Mouse (Mus musculus): ENCODE data around the gene Mrs2. TPM values are rescaled to one million over a fixed set of nuclear protein-coding genes. Genes with fewer than 3 reads are reported as not detected.

Gene Mrs2
- 20.1 and 21.1 TPM in 2 replicates for polyA plus RNA-seq (2014; fragmentation: Nextera tagmentation; extraction: Ambion mirVana)

DNA sequence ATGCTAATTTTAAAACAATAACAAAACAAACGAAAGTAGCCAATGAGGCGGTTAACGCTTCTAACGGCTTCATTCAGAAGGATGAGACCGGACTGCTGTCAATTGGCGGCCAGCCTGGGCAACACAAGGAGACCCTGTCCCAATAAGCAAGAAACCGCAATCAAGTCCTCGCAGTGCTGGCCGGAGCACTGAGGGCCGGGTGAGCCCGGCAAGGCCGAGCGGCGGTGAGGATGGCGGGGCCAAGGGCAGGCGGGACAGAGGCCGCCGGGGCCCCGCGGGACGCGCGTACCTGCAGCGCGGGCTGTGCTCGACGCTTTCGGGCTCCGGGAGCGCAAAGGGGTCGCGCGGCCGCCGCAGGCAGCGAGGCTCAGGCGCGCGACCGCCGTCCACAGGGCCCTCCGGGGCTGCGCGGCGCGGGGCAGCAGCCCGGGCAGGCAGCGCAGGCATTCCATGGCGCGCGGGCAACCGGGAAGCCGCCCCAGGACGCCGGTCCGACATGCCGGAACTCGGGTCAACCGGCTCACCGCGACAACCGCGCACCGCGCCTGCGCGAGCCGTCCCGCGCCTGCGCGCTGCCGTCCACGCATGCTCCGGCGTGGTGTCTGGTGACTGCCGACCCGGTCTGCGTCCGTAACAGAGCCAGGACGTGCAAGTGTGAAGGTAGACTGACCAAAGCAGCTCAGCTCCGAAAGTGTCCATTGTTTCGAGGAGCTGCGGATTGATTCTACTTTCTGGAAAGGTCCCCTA is at the start of gene Mrs2:
Mrs2 (minus strand) TSS at position 587 of the 747 bp plus-strand sequence.
- WGBS (ENCODE audit: insufficient replicate concordance), result under 1% methylated on average over 68 of the region's 84 CpGs
- Histone ChIP-seq H3K36me3 (ENCODE audit: control insufficient read depth, insufficient read depth, low read length) (no peaks in the 10 kb centered on the region), H3K4me3 (ENCODE audit: low read depth, low read length) (peak within 1 kb of the TSS; percentile 84), H3K27me3 (ENCODE audit: control insufficient read depth, insufficient read depth, low read length) (no peaks in the 10 kb centered on the region), H3K9me3 (replicated peaks; ENCODE audit: control insufficient read depth, low read length) (no peaks in the 10 kb centered on the region), H3K4me1 (ENCODE audit: control insufficient read depth, insufficient read depth, low read length) (peaks cover 11% of the 10 kb centered on the region), H3K9ac (ENCODE audit: low read depth, low read length) (peak within 1 kb of the TSS; percentile 83), H3K4me2 (peak within 1 kb of the TSS; percentile 83), H3K27ac (ENCODE audit: low read depth, low read length) (peak within 1 kb of the TSS; percentile 42)
- ATAC-seq (replicated peaks; ENCODE audit: insufficient number of reproducible peaks, low FRiP score, low TSS enrichment), result peak; percentile 94

DNA sequence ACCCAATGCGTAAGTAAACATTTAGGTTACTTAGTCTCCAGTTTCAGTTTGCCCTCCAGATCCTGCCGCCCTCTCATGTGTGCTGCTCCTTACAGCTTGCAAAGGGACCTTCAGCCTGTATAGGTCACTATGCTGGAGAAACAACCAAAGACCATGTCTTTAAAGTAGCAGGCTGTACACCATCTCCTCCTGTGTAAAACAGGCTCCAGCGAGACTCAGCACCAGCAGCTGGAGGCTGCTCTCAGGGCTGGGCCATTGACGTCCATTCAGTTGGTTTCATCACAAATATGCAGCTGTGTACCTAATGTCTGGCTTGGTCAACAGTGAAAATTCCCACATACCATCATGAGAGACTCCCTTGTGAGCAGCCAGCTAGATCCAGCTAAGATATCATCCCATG is 49.6 kb upstream of the Mrs2 start:
- no peak for ATAC-seq (replicated peaks; ENCODE audit: insufficient number of reproducible peaks, low FRiP score, low TSS enrichment)
- Histone ChIP-seq H3K27ac (ENCODE audit: low read depth, low read length) (no peak overlapping the region), H3K4me3 (ENCODE audit: low read depth, low read length) (no peak overlapping the region), H3K4me1 (ENCODE audit: control insufficient read depth, insufficient read depth, low read length) (no peaks in the 10 kb centered on the region), H3K9me3 (replicated peaks; ENCODE audit: control insufficient read depth, low read length) (no peaks in the 10 kb centered on the region), H3K4me2 (no peak overlapping the region), H3K9ac (ENCODE audit: low read depth, low read length) (no peak overlapping the region), H3K36me3 (ENCODE audit: control insufficient read depth, insufficient read depth, low read length) (no peaks in the 10 kb centered on the region), H3K27me3 (ENCODE audit: control insufficient read depth, insufficient read depth, low read length) (no peaks in the 10 kb centered on the region)
- 78% methylated on average over 4 of the region's 4 CpGs for WGBS (ENCODE audit: insufficient replicate concordance)

DNA sequence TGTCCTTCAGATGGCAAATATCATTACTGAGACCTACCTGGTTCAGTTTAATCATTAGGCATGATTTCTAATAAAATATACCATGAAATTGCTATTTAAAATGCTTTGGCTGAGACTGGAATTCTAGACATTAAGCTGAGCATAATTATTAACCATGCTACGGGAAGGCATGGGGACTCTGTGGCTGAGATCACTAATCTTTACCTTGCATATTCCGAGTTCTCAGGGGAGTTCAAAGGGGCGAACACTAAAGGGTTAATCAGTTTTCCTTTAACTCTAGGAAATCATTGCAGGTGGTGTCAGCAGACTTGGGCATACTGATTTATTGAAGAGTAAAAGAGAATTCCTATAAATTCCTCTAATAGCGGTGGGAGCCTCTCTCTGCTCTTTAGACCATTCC is 47.0 kb upstream of the Mrs2 start:
- 75% methylated on average over 4 of the region's 4 CpGs for WGBS (ENCODE audit: insufficient replicate concordance)
- no peak overlapping the region for H3K4me2 ChIP-seq
- H3K4me3 ChIP-seq (ENCODE audit: low read depth, low read length), result no peak overlapping the region
- no peaks in the 10 kb centered on the region for H3K27me3 ChIP-seq (ENCODE audit: control insufficient read depth, insufficient read depth, low read length)
- no peaks in the 10 kb centered on the region for H3K36me3 ChIP-seq (ENCODE audit: control insufficient read depth, insufficient read depth, low read length)
- no peaks in the 10 kb centered on the region for H3K4me1 ChIP-seq (ENCODE audit: control insufficient read depth, insufficient read depth, low read length)
- no peak overlapping the region for H3K9ac ChIP-seq (ENCODE audit: low read depth, low read length)
- no peaks in the 10 kb centered on the region for H3K9me3 ChIP-seq (replicated peaks; ENCODE audit: control insufficient read depth, low read length)
- ATAC-seq (replicated peaks; ENCODE audit: insufficient number of reproducible peaks, low FRiP score, low TSS enrichment), result no peak
- no peak overlapping the region for H3K27ac ChIP-seq (ENCODE audit: low read depth, low read length)

DNA sequence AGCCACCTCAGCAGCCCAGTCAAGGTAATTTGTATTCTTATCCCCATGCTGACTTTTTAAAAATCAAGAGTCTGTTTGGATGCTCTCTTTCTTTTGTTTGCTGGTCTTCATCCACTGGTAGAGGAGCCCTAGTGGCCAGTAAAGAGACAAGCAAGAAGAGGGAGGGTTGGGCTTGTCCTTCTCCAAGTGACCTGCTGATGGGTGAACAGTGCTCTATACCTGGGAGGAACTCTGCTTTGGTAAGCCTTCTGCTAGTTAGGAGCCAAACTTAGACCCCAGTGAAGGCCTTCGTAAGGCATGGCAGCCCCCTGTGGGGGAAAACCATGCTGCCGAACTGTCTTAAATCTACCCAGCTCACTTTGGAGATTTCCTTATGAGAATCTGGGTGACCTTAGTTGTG is 46.5 kb upstream of the Mrs2 start:
- H3K4me2 ChIP-seq, result no peak overlapping the region
- WGBS (ENCODE audit: insufficient replicate concordance), result 92% methylated on average over 2 of the region's 2 CpGs

GRCm38 (mm10) chr13:25055873-25056667 is 35.9 kb upstream of the Mrs2 start, which contains the start of gene Dcdc2a:
TSS of gene Dcdc2a (plus strand) at chr13:25056004.
- Histone ChIP-seq H3K4me3 (ENCODE audit: low read depth, low read length) (peak within 1 kb of the TSS; percentile 50), H3K27me3 (ENCODE audit: control insufficient read depth, insufficient read depth, low read length) (peaks cover 25% of the 10 kb centered on the region), H3K36me3 (ENCODE audit: control insufficient read depth, insufficient read depth, low read length) (no peaks in the 10 kb centered on the region), H3K9me3 (replicated peaks; ENCODE audit: control insufficient read depth, low read length) (0 out of 2 replicates have a peak, but pooled peaks cover 3% of the 10 kb centered on the region), H3K9ac (ENCODE audit: low read depth, low read length) (peak within 1 kb of the TSS; percentile 44; the same call in 1 of the 2 replicates), H3K4me2 (peak within 1 kb of the TSS; percentile 88), H3K4me1 (ENCODE audit: control insufficient read depth, insufficient read depth, low read length) (no peaks in the 10 kb centered on the region), H3K27ac (ENCODE audit: low read depth, low read length) (no peak within 1 kb of the TSS)
- 6% methylated on average over 63 of the region's 63 CpGs for WGBS (ENCODE audit: insufficient replicate concordance)
- ATAC-seq (replicated peaks; ENCODE audit: insufficient number of reproducible peaks, low FRiP score, low TSS enrichment), result peak; percentile 51; the same call in 1 of the 2 replicates

More for the DNA sequence above, 46.5 kb upstream of the Mrs2 start:
- H3K36me3 ChIP-seq (ENCODE audit: control insufficient read depth, insufficient read depth, low read length), result no peaks in the 10 kb centered on the region
- no peak for ATAC-seq (replicated peaks; ENCODE audit: insufficient number of reproducible peaks, low FRiP score, low TSS enrichment)
- no peak overlapping the region for H3K4me3 ChIP-seq (ENCODE audit: low read depth, low read length)
- no peak overlapping the region for H3K27ac ChIP-seq (ENCODE audit: low read depth, low read length)
- no peaks in the 10 kb centered on the region for H3K9me3 ChIP-seq (replicated peaks; ENCODE audit: control insufficient read depth, low read length)
- H3K9ac ChIP-seq (ENCODE audit: low read depth, low read length), result no peak overlapping the region
- no peaks in the 10 kb centered on the region for H3K27me3 ChIP-seq (ENCODE audit: control insufficient read depth, insufficient read depth, low read length)
- no peaks in the 10 kb centered on the region for H3K4me1 ChIP-seq (ENCODE audit: control insufficient read depth, insufficient read depth, low read length)

- WGBS (ENCODE audit: insufficient replicate concordance), result under 1% methylated on average over 35 of the region's 35 CpGs
- Histone ChIP-seq H3K27ac (ENCODE audit: low read depth, low read length) (no peak overlapping the region), H3K27me3 (ENCODE audit: control insufficient read depth, insufficient read depth, low read length) (peaks cover 25% of the 10 kb centered on the region)
Observed at GRCm38 (mm10) chr13:25055111-25055554, 35.0 kb upstream of the Mrs2 start.

GRCm38 (mm10) chr13:25052671-25053070 is 32.5 kb upstream of the Mrs2 start:
- no peak overlapping the region for H3K27ac ChIP-seq (ENCODE audit: low read depth, low read length)
- H3K9me3 ChIP-seq (replicated peaks; ENCODE audit: control insufficient read depth, low read length), result peaks cover 10% of the 10 kb centered on the region
- H3K4me1 ChIP-seq (ENCODE audit: control insufficient read depth, insufficient read depth, low read length), result no peaks in the 10 kb centered on the region
- no peak overlapping the region for H3K4me3 ChIP-seq (ENCODE audit: low read depth, low read length)
- H3K36me3 ChIP-seq (ENCODE audit: control insufficient read depth, insufficient read depth, low read length), result no peaks in the 10 kb centered on the region
- H3K4me2 ChIP-seq, result no peak overlapping the region
- no peak for ATAC-seq (replicated peaks; ENCODE audit: insufficient number of reproducible peaks, low FRiP score, low TSS enrichment)
- H3K27me3 ChIP-seq (ENCODE audit: control insufficient read depth, insufficient read depth, low read length), result peaks cover 25% of the 10 kb centered on the region
- WGBS (ENCODE audit: insufficient replicate concordance), result 82% methylated on average over 5 of the region's 5 CpGs
- no peak overlapping the region for H3K9ac ChIP-seq (ENCODE audit: low read depth, low read length)

More at GRCm38 (mm10) chr13:25055111-25055554, 35.0 kb upstream of the Mrs2 start:
- H3K4me1 ChIP-seq (ENCODE audit: control insufficient read depth, insufficient read depth, low read length), result no peaks in the 10 kb centered on the region
- ATAC-seq (replicated peaks; ENCODE audit: insufficient number of reproducible peaks, low FRiP score, low TSS enrichment), result peak; percentile 64
- H3K9me3 ChIP-seq (replicated peaks; ENCODE audit: control insufficient read depth, low read length), result peaks cover 6% of the 10 kb centered on the region
- peak overlapping the region; percentile 88 for H3K4me2 ChIP-seq
- H3K9ac ChIP-seq (ENCODE audit: low read depth, low read length), result peak overlapping the region; percentile 44; the same call in 1 of the 2 replicates
- peak overlapping the region; percentile 50 for H3K4me3 ChIP-seq (ENCODE audit: low read depth, low read length)
- no peaks in the 10 kb centered on the region for H3K36me3 ChIP-seq (ENCODE audit: control insufficient read depth, insufficient read depth, low read length)

DNA sequence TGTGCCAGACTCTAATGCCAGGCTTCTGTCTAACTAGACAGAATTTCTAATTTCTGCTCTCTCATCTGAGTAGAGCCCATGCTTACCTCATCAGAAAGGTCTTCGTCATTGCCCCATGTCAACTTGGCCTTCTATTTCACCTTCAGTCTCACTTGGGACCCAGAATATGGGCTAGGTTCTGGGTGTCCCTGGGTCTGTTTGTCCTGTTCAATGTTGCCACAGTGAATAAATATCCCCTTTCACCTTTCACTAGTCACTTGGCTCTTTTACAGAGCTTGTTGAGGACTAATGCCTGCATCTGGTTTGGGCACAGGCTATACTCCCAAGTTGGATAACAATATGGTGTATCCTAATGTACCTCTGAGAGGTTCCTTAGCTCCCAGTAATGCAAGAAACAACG is 19.3 kb upstream of the Mrs2 start:
- Histone ChIP-seq H3K4me3 (ENCODE audit: low read depth, low read length) (no peak overlapping the region), H3K27ac (ENCODE audit: low read depth, low read length) (no peak overlapping the region), H3K4me2 (no peak overlapping the region), H3K27me3 (ENCODE audit: control insufficient read depth, insufficient read depth, low read length) (no peaks in the 10 kb centered on the region), H3K9ac (ENCODE audit: low read depth, low read length) (no peak overlapping the region), H3K9me3 (replicated peaks; ENCODE audit: control insufficient read depth, low read length) (no peaks in the 10 kb centered on the region), H3K4me1 (ENCODE audit: control insufficient read depth, insufficient read depth, low read length) (no peaks in the 10 kb centered on the region), H3K36me3 (ENCODE audit: control insufficient read depth, insufficient read depth, low read length) (no peaks in the 10 kb centered on the region)
- no peak for ATAC-seq (replicated peaks; ENCODE audit: insufficient number of reproducible peaks, low FRiP score, low TSS enrichment)
- WGBS (ENCODE audit: insufficient replicate concordance), result 78% methylated on average over 2 of the region's 2 CpGs

All from heart, embryonic 11.5 days (tissue).